Mouse (Mus musculus): ENCODE measurements at regions not wholly inside any gene's neighbourhood (a gene's known extent, or its start where the extent isn't known, plus 50 kb on each side); places are given as distances from the start of the nearest gene placed in this dataset.

DNA sequence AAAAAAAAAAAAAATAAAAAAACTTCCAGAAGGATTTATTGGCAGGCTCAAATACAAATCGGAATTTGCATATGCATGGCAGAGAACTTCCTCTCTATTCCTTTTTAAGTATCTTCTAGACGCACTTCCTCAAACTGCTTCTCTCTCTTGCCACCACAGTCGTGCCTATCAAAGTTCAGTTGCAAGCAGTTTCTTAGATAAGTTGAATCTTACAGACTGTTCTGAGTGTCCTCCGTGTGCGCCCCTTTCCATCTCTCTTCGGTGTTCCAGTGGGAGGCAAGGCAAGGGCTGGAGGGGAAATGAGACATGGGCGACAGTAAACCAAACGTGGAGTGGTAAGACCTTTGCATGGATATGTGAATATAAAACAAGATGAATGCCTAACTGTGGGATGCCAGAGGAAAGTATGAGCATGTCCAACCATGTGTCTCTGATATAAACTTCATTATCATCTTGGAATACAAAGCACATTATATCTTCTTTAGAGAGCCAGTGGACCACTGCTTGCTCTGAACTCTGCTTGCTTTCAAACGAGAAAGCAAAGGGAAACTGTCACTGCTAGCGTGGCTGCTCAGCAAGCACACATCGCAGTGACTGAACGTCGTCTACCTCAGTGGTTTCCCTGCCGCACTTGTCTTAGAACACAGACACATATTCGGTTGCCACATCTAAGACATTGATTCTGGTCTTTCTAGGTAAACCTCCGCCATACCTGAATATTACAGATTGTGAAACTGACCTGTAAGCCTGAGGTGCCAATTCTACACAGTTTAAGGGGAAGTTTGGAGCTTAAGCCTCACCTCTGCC is 81.5 kb upstream of the Hmcn1 start:
- no peak for ATAC-seq (ENCODE audit: low read depth)
- WGBS: 81% methylated on average over 16 of the region's 16 CpGs
- no peak overlapping the region for H3K9ac ChIP-seq (ENCODE audit: low read length)
- H3K9me3 ChIP-seq (ENCODE audit: control insufficient read depth, low read length): no peaks in the 10 kb centered on the region
- H3K27me3 ChIP-seq (ENCODE audit: control insufficient read depth, insufficient read depth, low read depth, low read length): no peaks in the 10 kb centered on the region
- H3K36me3 ChIP-seq (ENCODE audit: control insufficient read depth, insufficient read depth, low read length): no peaks in the 10 kb centered on the region
- H3K4me1 ChIP-seq (replicated peaks; ENCODE audit: control insufficient read depth, insufficient read depth, low read length): no peaks in the 10 kb centered on the region; the same call in 1 of the 2 replicates
- H3K4me2 ChIP-seq (ENCODE audit: low read depth, low read length): no peak overlapping the region
- no peak overlapping the region for H3K4me3 ChIP-seq (ENCODE audit: low read length)
- no peak overlapping the region for H3K27ac ChIP-seq (ENCODE audit: low read length)

DNA sequence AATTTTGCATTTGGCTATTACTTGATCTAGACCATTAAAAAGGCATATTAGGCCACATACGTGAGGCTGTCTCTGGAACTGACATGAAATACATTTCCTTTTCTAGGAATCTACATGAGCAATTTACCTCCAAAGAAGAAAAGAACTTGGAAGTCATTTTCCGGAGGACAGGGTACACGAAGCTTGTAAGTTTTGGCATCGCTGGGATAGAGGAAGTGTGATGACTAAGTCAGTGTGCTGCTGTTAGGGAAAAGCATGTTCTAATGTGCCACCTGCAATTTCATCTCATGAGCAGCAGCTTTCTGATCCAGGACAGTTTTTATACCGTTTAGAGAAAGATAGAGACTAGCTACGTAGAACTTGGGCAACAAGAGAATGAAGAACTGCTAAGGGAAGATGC is 82.3 kb upstream of the Hmcn1 start:
- no peak for ATAC-seq (ENCODE audit: low read depth)
- Histone ChIP-seq H3K27me3 (ENCODE audit: control insufficient read depth, insufficient read depth, low read depth, low read length) (no peaks in the 10 kb centered on the region), H3K9ac (ENCODE audit: low read length) (no peak overlapping the region), H3K36me3 (ENCODE audit: control insufficient read depth, insufficient read depth, low read length) (no peaks in the 10 kb centered on the region), H3K9me3 (ENCODE audit: control insufficient read depth, low read length) (no peaks in the 10 kb centered on the region), H3K4me1 (replicated peaks; ENCODE audit: control insufficient read depth, insufficient read depth, low read length) (no peaks in the 10 kb centered on the region; the same call in 1 of the 2 replicates), H3K27ac (ENCODE audit: low read length) (no peak overlapping the region), H3K4me3 (ENCODE audit: low read length) (no peak overlapping the region), H3K4me2 (ENCODE audit: low read depth, low read length) (no peak overlapping the region)
- 68% methylated on average over 6 of the region's 6 CpGs for WGBS

GRCm38 (mm10) chr1:151078909-151079522 is 85.8 kb upstream of the Hmcn1 start:
- no peak overlapping the region for H3K4me3 ChIP-seq (ENCODE audit: low read length)
- H3K27me3 ChIP-seq (ENCODE audit: control insufficient read depth, insufficient read depth, low read depth, low read length): no peaks in the 10 kb centered on the region
- peak; percentile 60; the same call in 1 of the 2 replicates for ATAC-seq (ENCODE audit: low read depth)
- no peaks in the 10 kb centered on the region for H3K9me3 ChIP-seq (ENCODE audit: control insufficient read depth, low read length)
- H3K9ac ChIP-seq (ENCODE audit: low read length): no peak overlapping the region
- no peak overlapping the region for H3K4me2 ChIP-seq (ENCODE audit: low read depth, low read length)
- no peak overlapping the region for H3K27ac ChIP-seq (ENCODE audit: low read length)
- H3K4me1 ChIP-seq (replicated peaks; ENCODE audit: control insufficient read depth, insufficient read depth, low read length): no peaks in the 10 kb centered on the region; the same call in 1 of the 2 replicates
- 31% methylated on average over 16 of the region's 16 CpGs for WGBS
- H3K36me3 ChIP-seq (ENCODE audit: control insufficient read depth, insufficient read depth, low read length): no peaks in the 10 kb centered on the region

- Histone ChIP-seq H3K4me3 (ENCODE audit: low read length) (no peak overlapping the region), H3K27ac (ENCODE audit: low read length) (no peak overlapping the region), H3K36me3 (ENCODE audit: control insufficient read depth, insufficient read depth, low read length) (no peaks in the 10 kb centered on the region), H3K9ac (ENCODE audit: low read length) (no peak overlapping the region), H3K4me2 (ENCODE audit: low read depth, low read length) (no peak overlapping the region), H3K27me3 (ENCODE audit: control insufficient read depth, insufficient read depth, low read depth, low read length) (no peaks in the 10 kb centered on the region), H3K9me3 (ENCODE audit: control insufficient read depth, low read length) (no peaks in the 10 kb centered on the region), H3K4me1 (replicated peaks; ENCODE audit: control insufficient read depth, insufficient read depth, low read length) (no peaks in the 10 kb centered on the region; the same call in 1 of the 2 replicates)
- no peak for ATAC-seq (ENCODE audit: low read depth)
- WGBS: 68% methylated on average over 15 of the region's 15 CpGs
These were observed 86.6 kb upstream of the Hmcn1 start for GRCm38 (mm10) chr1:151079614-151080360.

GRCm38 (mm10) chr1:151080510-151080980 is 87.3 kb upstream of the Hmcn1 start:
- Histone ChIP-seq H3K4me3 (ENCODE audit: low read length) (no peak overlapping the region), H3K9ac (ENCODE audit: low read length) (no peak overlapping the region), H3K36me3 (ENCODE audit: control insufficient read depth, insufficient read depth, low read length) (no peaks in the 10 kb centered on the region), H3K4me1 (replicated peaks; ENCODE audit: control insufficient read depth, insufficient read depth, low read length) (no peaks in the 10 kb centered on the region; the same call in 1 of the 2 replicates), H3K27me3 (ENCODE audit: control insufficient read depth, insufficient read depth, low read depth, low read length) (no peaks in the 10 kb centered on the region), H3K27ac (ENCODE audit: low read length) (no peak overlapping the region), H3K4me2 (ENCODE audit: low read depth, low read length) (no peak overlapping the region), H3K9me3 (ENCODE audit: control insufficient read depth, low read length) (no peaks in the 10 kb centered on the region)
- WGBS: 57% methylated on average over 9 of the region's 9 CpGs
- no peak for ATAC-seq (ENCODE audit: low read depth)

DNA sequence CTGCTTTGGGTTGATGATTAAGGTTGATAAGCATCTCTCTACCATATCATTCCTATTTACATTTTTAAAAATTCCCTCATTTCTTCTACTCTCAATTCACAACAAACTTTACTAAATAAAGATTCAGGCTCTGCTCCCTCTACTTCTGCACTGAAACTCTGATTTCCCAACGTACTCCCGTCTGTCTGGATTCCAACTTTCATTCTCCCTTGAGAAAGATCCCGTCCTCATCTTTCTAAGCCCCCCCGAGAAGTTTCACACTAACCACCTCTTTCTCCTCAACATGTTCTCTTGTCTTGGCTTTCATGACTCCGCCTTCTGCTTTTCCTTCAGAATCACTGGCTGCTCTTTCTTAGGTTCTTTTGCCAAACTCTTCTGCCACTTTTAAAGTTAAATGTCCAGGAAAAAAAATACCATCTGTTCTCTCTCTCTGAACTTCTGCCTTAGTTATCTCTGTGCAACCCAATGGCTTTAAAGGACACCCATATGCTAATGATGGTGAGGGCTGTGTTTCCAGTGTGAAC is 89.3 kb upstream of the Hmcn1 start:
- no peak overlapping the region for H3K4me2 ChIP-seq (ENCODE audit: low read depth, low read length)
- no peak overlapping the region for H3K4me3 ChIP-seq (ENCODE audit: low read length)
- H3K9me3 ChIP-seq (ENCODE audit: control insufficient read depth, low read length): no peaks in the 10 kb centered on the region
- H3K36me3 ChIP-seq (ENCODE audit: control insufficient read depth, insufficient read depth, low read length): no peaks in the 10 kb centered on the region
- no peak overlapping the region for H3K27ac ChIP-seq (ENCODE audit: low read length)
- no peak for ATAC-seq (ENCODE audit: low read depth)
- no peaks in the 10 kb centered on the region for H3K27me3 ChIP-seq (ENCODE audit: control insufficient read depth, insufficient read depth, low read depth, low read length)
- H3K9ac ChIP-seq (ENCODE audit: low read length): no peak overlapping the region
- no peaks in the 10 kb centered on the region; the same call in 1 of the 2 replicates for H3K4me1 ChIP-seq (replicated peaks; ENCODE audit: control insufficient read depth, insufficient read depth, low read length)
- 82% methylated on average over 5 of the region's 5 CpGs for WGBS

DNA sequence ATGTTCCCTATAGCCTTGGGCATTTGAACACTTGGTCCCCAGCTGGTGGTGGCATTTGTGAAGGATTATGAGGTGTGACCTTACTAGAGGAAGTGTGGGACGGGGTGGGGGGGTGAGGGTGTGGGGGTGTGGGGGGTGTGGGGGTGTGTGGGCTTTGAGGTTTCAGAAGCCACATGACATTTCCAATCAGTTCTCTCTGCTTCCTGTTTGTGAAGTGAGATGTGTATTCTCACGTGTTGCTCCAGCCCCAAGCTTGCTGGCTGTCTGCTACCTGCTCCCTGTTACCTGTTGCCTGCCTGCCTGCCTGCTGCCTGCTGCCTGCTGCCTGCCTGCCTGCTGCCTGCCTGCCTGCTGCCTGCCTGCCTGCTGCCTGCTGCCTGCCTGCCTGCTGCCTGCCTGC is 90.6 kb upstream of the Hmcn1 start:
- H3K27ac ChIP-seq (ENCODE audit: low read length): no peak overlapping the region
- H3K9me3 ChIP-seq (ENCODE audit: control insufficient read depth, low read length): no peaks in the 10 kb centered on the region
- no peak overlapping the region for H3K9ac ChIP-seq (ENCODE audit: low read length)
- H3K4me3 ChIP-seq (ENCODE audit: low read length): no peak overlapping the region
- H3K27me3 ChIP-seq (ENCODE audit: control insufficient read depth, insufficient read depth, low read depth, low read length): no peaks in the 10 kb centered on the region
- WGBS: 52% methylated on average over 2 of the region's 2 CpGs
- H3K4me2 ChIP-seq (ENCODE audit: low read depth, low read length): no peak overlapping the region
- H3K36me3 ChIP-seq (ENCODE audit: control insufficient read depth, insufficient read depth, low read length): no peaks in the 10 kb centered on the region
- no peaks in the 10 kb centered on the region for H3K4me1 ChIP-seq (replicated peaks; ENCODE audit: control insufficient read depth, insufficient read depth, low read length)
- no peak for ATAC-seq (ENCODE audit: low read depth)

- Histone ChIP-seq H3K9me3 (ENCODE audit: control insufficient read depth, low read length) (no peaks in the 10 kb centered on the region), H3K27ac (ENCODE audit: low read length) (no peak overlapping the region), H3K4me1 (replicated peaks; ENCODE audit: control insufficient read depth, insufficient read depth, low read length) (no peaks in the 10 kb centered on the region), H3K4me3 (ENCODE audit: low read length) (no peak overlapping the region), H3K9ac (ENCODE audit: low read length) (no peak overlapping the region), H3K4me2 (ENCODE audit: low read depth, low read length) (no peak overlapping the region), H3K27me3 (ENCODE audit: control insufficient read depth, insufficient read depth, low read depth, low read length) (no peaks in the 10 kb centered on the region), H3K36me3 (ENCODE audit: control insufficient read depth, insufficient read depth, low read length) (no peaks in the 10 kb centered on the region)
- ATAC-seq (ENCODE audit: low read depth): no peak
- 74% methylated on average over 22 of the region's 22 CpGs for WGBS
These were observed 93.0 kb upstream of the Hmcn1 start for GRCm38 (mm10) chr1:151086111-151086859.
